Mouse (Mus musculus) liver, adult 2 months (tissue): ENCODE measurements around the gene Ndc1.

Source experiments
- CTCF ChIP-seq: fragments of 200-500 bp; IDR thresholded peaks from 2 replicates; pipeline ENCODE4 v1.5.1; 2011; ENCODE audit warnings: low read depth, low read length, control low read depth
- POLR2A ChIP-seq: fragments of 200-500 bp; IDR thresholded peaks from 2 replicates; pipeline ENCODE4 v1.6.1; 2011; ENCODE audit warnings: low read length, control low read depth; ENCODE audit not compliant: insufficient read depth; ENCODE audit errors: extremely low read depth

- TF ChIP-seq POLR2A (no peak), CTCF (no peak)
Measured at GRCm38 (mm10) chr4:107351368-107351767, 16.2 kb upstream of the Ndc1 start.
